Mouse (Mus musculus): Measurements from ENCODE around the gene Dhrs13.
"Not testable (repeated sequence)": the region's sequence is repeated elsewhere in the genome, so short reads cannot be mapped to it uniquely, and the experiment has no call there.

Gene Dhrs13

DNA sequence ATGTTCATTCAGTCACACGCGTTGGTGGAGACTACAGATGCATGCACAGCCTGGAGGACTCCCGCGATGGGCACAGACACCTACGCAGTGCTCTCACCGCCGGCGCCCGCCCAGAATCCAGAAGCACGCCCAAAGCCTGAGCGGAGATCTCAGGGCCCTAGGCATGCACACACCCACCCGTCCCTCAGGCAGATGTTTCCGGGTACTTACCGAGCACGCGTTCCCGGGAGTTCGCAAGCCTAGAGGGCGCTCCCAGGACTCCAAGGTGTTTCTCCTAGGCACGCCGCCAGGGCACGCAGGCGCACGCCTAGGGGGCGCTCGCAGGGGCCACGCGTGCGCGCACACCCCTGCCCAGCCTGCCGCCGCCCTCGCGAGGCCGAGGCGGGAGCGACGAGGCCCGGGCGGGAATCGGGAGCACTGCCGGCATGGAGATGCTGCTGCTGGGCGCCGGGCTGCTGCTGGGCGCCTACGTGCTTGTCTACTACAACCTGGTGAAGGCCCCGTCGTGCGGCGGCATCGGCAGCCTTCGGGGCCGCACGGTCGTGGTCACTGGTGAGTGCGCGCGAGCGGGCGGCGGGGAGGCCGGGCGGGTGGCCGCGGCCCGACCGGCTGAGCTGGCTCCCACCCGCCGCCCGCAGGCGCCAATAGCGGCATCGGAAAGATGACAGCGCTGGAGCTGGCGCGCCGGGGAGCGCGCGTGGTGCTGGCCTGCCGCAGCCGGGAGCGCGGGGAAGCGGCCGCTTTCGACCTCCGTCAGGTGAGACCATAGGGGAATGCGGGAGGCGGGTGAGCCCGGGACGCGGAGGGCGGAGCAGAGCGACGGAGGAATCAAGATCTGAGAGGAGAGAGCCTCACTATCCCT lies at the start of gene Dhrs13:
Dhrs13 (plus strand) TSS at position 334 of the 862 bp plus-strand sequence.
- peak; percentile 96 to 98 for DNase-seq

DNA sequence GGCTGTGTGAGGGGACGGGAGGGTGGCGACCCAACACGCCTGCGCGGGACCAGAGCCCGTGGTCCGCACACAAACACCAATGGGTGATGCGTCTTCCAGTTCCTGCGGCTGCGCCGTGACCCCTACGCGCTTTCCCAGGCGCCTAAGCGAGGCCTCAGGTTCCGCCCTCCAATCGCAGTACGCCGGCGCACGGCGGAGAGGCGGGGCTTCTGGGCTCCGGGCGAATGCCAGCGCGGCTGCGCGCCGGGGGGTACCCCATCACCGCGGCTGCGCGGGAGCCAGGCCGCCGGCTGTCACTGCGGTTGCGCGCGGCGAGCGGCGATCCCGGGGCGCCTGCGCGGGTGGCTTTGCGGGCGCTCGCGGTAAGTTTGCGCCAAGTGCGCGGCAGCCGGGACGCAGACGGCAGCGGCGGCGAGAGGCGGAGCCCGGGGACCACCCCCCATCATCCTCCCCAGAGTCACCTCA lies 49.6 kb upstream of the Dhrs13 start, which contains the start of gene Phf12:
Phf12 (plus strand) TSS at position 314 of the 465 bp plus-strand sequence.
- peak; percentile 100 for DNase-seq

DNA sequence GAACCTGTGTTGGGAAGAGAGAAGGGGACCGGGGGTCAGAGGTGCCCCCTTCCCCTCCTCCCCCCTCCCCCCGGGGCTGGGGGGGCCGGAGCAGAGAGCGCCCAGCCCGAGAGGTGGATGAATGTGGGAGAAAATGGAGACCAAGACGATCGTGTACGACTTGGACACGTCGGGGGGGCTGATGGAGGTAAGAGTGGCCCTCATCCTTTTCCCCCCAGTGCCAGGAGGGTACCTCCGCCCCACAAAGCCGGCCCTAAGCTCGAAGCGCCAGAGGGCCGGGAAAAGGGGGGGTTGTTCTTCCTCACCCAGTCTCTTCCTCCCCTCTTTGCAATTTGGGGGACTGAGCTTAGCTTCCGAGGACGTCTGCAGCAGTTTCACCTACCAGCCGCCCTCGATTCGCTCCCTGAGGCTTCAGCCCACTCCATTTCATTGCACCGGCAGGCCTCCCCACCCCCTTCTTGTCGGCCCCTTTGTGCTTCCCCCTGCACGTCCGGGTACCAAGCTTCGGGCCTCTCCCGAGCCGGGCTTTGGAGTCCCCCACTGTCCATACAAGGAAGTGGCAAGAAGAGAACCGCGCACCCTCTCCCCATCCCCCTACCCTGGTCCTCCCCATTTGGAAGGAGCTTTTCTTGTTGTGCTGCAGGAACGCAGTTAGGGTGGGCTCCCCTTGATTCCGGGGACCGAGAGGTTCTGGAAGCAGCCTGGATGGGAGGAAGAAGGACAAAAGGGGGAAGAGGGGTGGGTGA lies 48.7 kb upstream of the Dhrs13 start:
- DNase-seq: peak; percentile 43 to 67

DNA sequence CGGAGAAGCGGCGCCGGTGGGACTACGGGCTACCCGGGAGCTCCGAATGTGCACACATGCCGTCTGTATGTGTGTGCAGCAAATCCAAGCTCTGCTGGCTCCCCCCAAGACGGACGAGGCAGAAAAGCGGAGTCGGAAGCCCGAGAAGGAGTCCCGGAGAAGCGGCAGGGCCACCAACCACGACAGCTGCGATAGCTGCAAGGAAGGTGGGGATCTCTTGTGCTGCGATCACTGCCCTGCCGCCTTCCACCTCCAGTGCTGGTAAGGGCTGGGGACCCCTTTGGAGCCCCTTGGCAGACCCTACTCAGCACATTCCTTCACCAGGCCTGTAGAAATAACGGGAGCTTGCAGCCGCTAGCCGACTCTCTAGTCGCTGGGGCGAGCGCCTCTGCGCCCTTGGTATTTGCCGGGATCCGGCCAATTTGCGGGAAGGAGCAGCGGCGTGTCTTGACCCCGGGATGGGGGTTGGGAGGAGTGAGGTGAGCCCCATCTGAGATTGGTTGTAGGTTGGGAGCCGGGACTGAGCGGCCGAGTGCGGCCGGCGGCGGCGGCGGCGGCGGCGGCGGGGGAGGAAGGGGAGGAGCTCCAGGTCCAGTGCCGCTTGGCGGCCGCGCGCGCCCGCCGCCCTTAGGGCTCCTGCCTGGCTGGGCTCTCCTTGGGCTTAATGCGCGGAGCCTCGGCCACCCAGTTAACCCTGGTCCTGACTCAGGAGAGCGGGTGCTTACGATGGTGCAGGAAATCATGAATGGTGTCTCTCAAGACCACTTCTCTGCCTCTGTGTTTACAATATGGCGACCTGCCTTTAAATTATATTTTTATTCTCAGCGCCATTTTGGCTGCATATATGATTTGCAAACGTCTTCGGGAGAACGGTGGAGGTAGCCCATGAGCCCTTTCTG lies 47.9 kb upstream of the Dhrs13 start:
- DNase-seq: peak; percentile 79 to 86

DNA sequence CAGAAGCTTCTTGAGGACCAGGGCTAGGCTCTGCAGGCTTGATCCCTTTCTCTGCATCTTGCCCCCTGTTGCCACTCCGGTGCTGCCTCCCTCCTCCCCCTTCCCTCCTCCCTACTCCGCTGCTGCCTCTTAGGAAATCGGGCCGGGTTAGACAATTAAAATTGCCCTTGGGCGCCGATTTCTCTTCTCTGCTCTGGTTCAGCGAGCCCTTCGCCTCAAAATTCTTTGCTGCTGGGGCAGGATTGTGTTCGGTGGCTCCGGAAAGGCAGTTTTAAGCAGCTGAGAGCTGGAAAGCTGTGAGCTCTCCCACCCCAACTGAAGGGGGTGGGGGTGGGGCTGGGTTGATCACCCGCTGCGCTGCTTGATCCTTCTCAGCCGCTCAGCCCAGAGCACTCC lies 47.2 kb upstream of the Dhrs13 start:
- DNase-seq: peak; percentile 70 to 72

DNA sequence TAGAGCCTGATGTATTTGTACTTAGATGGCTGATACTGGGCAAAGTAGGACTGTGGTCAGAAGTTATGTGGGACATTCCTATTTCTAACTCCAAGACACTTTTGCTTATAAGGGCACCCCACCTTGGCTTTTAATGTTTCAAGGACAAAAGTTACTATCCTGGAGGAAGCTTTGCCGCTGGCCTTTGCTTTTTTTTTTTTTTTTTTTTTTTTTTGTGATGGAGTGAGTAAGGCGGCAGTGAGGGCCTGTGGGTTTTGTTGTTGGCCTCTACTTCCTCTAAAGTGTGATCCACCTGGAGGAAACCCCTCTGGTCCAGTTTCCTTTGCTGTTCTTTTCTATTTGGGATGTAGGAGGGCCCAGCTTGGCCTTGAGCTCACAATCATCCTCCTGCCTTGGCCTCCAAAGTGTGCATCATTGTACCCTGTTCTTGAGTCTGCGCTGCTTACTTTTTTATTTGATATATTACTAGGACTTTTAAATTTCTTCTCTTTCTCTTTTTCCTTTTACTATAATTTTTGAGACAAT lies 46.5 kb upstream of the Dhrs13 start:
- DNase-seq: no peak

DNA sequence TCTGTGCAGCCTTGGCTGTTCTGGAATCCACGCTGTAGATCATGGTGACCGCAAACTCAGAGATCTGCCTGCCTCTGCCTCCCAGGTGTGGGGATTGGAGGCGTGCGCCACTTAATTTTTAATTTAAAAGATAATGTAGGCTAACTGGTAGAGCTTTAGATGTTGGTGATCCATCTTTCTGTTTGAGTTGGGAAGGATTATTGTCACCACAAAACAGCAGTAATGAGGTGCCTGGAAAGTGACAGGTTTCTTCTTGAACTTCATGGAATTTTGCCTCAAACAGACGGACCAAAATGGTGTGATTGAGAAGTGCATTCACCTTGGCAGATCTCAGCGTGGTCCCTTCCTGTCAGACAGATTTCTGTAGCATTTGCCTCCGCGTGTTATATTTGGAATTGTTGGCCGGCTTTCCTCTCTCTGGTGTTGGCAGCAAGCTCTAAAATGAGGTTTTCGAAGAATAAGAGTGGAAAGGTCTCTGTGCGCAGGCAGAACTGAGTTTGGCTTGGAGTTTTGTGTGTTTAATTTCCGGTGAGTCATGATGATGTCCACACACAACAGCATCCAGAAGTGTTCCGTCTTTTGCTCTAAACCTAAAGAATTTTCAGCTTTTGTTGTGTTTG lies 42.9 kb upstream of the Dhrs13 start:
- peak; percentile 69 to 78 for DNase-seq

DNA sequence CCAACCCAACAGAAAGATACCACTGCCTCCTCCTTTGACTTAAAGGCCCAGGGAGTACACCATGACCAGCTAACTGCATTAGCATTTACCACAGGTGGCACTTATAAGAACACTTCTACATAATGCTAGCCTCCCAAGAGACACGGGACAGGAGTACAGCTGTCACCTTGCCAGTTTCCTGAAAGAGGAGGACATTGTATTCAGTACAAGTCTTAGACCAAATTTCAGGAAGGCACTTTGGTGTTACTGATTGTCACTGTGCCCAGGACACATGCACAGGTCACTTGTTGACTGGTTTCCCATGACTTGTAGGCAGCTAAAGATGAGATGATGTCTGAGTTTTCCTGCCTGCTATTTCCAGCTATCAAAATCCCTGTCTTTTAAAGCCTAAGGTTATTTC lies 36.5 kb upstream of the Dhrs13 start:
- DNase-seq: no peak

DNA sequence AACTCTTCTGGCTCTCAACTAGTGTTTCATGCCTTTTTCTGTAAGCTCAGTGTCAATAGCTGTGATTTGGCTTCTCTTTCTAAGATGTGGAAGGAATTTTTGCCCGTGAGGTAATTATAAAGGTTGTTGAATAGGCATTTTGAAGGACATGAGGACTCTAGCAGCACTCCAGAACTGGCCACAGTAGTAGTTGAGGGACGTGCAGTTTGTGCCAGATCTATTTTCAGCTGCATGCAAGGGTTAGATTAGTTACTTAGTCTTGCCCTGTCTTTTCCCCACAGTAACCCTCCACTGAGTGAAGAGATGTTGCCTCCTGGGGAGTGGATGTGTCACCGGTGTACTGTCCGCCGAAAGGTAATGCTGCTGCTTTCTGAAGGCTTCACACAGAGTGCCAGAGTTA lies 25.6 kb upstream of the Dhrs13 start:
- no peak for DNase-seq

DNA sequence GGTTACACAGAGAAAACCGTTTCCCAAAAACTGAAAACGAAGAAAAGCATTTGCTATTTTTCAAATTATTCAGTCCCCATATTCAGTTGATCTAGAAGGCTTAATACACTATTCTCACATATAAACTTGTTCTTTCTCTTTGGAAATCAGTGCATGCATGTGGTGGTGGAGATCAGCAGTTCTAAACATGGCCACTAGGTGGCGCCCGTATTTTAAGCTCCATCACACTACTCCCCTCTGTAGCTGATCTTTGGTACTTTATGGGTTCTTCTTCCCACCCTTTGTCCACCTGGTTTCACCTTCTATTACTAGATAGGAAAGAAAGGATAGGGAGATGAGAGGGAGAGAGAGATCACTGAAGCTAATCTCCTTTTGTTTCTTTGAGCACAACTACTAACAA lies 12.4 kb upstream of the Dhrs13 start:
- DNase-seq: peak; percentile 80 to 86

DNA sequence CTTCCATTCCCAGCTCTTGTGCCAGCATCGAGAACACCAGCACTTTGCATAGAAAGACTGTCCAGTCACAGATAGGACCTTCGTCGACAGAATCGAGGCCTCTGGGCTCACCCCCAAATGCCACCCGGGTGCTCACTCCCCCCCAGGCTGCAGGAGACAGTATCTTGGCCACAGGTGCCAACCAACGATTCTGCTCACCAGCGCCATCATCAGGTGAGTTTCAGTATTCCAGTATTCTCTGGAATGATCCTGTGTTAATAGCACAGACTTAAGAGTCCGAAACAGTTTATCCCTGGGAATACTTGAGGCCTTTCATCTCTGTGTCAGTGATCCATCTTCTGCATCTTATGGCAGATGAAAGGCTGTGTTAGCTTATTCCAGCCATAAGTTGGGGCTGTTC lies 8.5 kb upstream of the Dhrs13 start:
- peak in 1 of 2 experiments; percentile 56 for DNase-seq

DNA sequence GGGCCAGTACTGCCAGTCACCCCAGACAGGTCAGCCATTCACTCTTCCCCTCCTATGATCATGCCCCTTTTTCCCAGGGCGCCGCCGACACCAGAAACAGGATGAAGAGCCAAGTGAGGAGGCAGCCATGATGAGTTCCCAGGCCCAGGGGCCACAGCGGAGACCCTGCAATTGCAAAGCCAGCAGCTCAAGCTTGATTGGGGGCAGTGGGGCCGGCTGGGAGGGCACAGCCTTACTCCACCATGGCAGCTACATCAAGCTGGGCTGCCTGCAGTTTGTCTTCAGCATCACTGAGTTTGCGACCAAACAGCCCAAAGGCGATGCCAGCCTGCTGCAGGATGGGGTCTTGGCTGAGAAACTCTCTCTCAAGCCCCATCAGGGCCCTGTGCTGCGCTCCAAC lies 2.8 kb upstream of the Dhrs13 start:
- no peak for DNase-seq

DNA sequence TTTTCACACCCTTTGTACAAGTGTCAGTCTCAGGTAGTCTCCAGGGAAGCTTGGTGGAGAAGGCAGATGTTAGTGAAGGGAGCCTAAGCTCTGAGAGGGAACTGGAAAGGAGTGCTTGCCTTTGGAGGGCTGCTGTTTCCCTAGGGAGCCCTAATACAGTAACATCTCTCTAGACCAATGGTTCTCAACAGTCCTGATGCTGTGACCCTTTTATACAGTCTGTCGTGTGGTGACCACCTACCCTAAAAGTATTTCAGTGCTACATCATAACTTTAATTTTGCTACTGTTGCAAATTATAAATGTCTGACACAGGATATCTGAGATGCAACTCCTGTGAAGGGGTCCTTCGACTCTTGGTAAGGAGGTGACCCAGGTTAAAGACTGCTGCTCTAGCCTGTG lies 1.5 kb upstream of the Dhrs13 start:
- no peak for DNase-seq

DNA sequence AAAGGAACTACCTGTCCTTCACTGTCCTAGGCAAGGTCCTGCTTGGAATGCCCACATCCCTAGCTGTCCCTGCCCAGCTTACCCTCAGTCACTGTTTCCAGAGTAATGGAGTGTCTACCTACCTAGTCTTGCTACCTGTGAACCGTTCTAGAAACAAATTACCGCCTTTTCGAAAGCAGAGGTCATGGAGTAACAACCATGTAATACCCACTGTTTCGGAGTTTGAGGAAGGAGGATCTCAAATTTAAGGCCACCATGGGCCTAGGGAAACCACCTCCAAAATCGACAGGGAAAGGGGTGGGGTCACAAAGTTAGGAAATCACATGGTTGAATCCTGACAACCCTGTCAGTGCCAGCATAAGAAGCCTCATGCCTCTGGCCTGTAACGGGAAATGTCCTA lies 691 bp upstream of the Dhrs13 start:
- DNase-seq: no peak

DNA sequence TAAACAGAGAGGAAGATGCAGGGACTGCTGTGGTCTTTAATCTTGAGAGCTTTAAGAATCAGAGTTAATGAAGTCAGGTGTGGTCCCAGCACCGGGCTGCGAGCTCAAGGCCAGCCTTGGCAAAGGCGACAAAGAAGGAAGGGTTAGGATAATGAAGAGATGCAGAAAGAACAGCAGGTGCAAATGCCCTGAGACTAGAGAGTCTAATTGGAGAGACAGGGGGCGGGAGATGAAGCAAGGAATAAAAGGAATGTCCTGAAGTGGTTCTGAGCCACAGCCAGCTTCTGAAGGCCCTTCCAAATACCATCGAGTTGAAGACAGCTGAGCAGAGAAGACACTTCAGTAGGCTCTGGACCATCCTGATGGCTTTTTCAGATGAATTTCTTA lies 722 bp downstream of the Dhrs13 start:
- no peak for DNase-seq

DNA sequence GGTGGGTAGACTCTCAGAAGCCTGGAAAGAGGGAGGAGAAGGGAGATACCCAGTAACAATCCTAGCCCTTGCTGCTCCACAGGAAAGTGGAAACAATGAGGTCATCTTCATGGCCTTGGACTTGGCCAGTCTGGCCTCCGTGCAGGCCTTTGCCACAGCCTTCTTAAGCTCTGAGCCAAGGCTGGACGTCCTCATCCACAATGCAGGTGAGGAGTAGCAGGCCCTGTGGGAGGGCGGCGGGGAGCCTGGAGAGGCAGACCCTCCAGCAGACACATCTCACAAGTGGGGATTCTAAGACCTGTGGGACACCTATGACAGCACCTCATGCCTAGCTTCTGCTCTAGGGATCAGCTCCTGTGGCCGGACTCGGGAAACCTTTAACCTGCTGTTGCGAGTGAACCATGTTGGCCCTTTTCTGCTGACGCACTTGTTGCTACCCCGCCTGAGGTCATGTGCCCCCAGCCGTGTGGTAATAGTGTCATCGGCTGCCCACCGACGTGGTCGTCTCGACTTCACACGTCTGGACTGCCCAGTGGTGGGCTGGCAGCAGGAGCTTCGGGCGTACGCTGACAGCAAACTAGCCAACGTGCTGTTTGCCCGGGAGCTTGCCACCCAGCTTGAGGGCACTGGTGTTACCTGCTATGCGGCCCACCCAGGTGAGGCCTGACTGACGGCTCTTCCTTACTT lies 2.0 kb downstream of the Dhrs13 start:
- DNase-seq: no peak

DNA sequence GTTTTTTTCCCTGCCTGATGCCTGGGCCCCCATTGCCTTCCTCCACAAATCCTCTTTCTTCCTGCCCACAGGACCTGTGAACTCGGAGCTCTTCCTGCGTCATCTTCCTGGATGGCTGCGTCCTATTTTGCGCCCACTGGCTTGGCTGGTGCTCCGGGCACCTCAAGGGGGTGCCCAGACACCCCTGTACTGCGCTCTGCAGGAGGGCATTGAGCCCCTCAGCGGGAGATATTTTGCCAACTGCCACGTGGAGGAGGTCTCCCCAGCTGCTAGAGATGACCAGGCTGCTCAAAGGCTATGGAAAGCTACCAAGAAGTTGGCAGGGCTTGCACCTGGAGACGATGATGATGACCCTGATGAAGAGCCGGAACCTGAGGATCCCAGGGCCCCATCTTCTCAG lies 4.7 kb downstream of the Dhrs13 start:
- DNase-seq: no peak

DNA sequence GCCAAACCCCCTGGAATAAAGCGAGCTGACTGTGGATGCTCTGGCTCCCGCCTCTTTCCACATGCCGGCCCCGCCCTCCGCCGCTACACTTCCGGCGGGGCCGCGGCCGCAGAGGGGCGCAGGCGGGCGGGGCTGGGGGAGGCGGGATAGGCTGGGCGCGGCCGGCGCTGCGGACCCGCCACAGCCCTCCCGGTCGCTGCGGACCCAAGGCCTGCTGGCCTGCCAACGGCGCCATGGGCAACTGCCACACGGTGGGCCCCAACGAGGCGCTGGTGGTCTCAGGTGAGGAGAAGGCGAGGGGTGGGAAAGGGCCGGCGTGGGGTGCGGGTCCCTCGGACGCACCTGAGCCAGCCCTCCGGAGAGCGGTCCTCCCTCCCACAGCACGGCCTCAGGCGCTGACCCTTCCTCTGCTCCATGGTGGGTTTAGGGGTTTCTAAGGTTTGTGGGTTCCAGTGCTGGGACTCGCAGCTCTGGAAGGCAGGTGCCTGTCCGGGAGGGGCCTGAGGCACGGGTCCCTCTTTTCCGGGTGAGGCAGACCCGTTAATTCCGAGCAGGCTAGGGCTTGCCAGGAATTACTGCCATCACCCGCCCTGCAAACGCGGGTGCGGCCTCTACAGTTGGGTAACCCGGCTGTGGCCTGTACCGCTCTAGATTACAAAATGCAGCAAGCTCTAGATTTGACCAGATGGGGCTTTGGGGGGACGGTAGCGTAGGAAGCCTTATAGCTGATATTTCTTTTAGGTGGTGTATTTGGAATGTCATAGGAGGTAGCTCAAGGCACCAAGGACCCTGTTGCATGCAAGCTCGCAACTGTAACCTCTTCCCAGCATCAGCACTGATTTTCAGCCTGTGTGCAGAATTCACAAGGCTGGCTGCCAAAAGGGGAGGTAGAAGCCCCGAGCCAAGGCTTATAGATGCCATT lies 6.0 kb downstream of the Dhrs13 start, which contains the start of gene Flot2:
Flot2 (plus strand) TSS at position 101 of the 922 bp plus-strand sequence.
- peak; percentile 70 to 82 for DNase-seq

DNA sequence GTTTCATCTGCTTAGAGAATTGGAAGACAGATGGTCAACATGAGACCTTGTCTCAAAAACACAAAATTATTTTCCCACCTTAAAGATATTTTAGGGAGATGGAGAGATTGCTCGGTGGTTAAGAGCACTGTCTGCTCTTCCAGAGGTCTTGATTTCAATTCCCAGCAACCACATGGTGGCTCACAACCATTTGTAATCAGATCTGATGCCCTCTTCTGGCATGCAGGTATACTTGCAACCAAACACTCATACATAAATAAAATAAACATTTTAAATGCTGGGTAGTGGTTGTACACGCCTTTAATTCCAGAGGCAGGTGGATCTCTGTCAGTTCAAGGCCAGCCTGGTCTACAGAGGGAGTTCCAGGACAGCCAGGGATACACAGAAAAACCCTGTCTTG lies 8.8 kb downstream of the Dhrs13 start:
- DNase-seq: no peak

DNA sequence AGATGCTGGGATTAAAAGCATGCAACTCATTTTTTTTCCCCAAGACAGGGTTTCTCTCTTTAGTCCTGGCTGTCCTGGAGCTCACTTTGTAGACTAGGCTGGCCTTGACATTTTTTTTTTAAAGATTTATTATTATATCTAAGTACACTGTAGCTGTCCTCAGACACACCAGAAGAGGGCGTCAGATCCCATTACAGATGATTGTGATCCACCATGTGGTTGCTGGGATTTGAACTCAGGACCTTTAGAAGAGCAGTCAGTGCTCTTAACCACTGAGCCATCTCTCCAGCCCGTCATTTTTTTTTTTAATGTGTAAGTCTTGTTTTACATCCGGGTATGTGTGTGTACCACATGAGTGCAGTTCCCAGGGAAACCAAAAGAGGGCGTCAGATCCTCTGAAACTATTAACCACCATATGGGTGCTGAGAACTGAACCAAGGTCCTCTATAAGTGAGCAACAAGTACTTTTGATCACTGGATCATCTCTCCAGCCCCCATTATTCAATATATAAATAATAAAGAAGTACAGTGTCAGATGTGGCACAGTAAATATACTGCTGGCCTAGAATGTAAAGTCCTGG lies 10.3 kb downstream of the Dhrs13 start:
- DNase-seq: not testable (repeated sequence)

Measured in cerebellum, postnatal 25 days (tissue).